Mouse (Mus musculus): Measurements from ENCODE around the gene Hivep3.

Hivep3 gene

GRCm38 (mm10) chr4:119867132-119867531 is 133.5 kb downstream of the Hivep3 start:
- intact Hi-C loops (cut with DNase I), result no loop called here

GRCm38 (mm10) chr4:119870411-119870810 is 136.8 kb downstream of the Hivep3 start:
- intact Hi-C loops (cut with DNase I), result no loop called here

GRCm38 (mm10) chr4:119871441-119871840 is 137.9 kb downstream of the Hivep3 start:
- intact Hi-C loops (cut with DNase I), result no loop called here

GRCm38 (mm10) chr4:119871861-119872582 is 138.4 kb downstream of the Hivep3 start:
- intact Hi-C loops (cut with DNase I), result no loop called here

- intact Hi-C loops (cut with DNase I), result no loop called here
These were observed 140.4 kb downstream of the Hivep3 start for GRCm38 (mm10) chr4:119873935-119874334.

- intact Hi-C loops (cut with DNase I), result no loop called here
These were observed 142.0 kb downstream of the Hivep3 start for GRCm38 (mm10) chr4:119875592-119875991.

- intact Hi-C loops (cut with DNase I), result no loop called here
These were observed 143.1 kb downstream of the Hivep3 start for GRCm38 (mm10) chr4:119876535-119877160.

- intact Hi-C loops (cut with DNase I), result no loop called here
These were observed 144.6 kb downstream of the Hivep3 start for GRCm38 (mm10) chr4:119878218-119878617.

- intact Hi-C loops (cut with DNase I), result no loop called here
These were observed 146.1 kb downstream of the Hivep3 start for GRCm38 (mm10) chr4:119879671-119880070.

GRCm38 (mm10) chr4:119880270-119880669 is 146.7 kb downstream of the Hivep3 start:
- intact Hi-C loops (cut with DNase I), result no loop called here

- intact Hi-C loops (cut with DNase I), result no loop called here
These were observed 147.7 kb downstream of the Hivep3 start for GRCm38 (mm10) chr4:119881292-119881691.

- intact Hi-C loops (cut with DNase I), result no loop called here
These were observed 148.8 kb downstream of the Hivep3 start for GRCm38 (mm10) chr4:119882401-119882800.

GRCm38 (mm10) chr4:119882814-119883213 is 149.2 kb downstream of the Hivep3 start:
- intact Hi-C loops (cut with DNase I), result no loop called here

GRCm38 (mm10) chr4:119886621-119887020 is 153.0 kb downstream of the Hivep3 start:
- intact Hi-C loops (cut with DNase I), result no loop called here

GRCm38 (mm10) chr4:119887523-119888177 is 154.1 kb downstream of the Hivep3 start:
- intact Hi-C loops (cut with DNase I), result no loop called here

GRCm38 (mm10) chr4:119889760-119890159 is 156.2 kb downstream of the Hivep3 start:
- intact Hi-C loops (cut with DNase I), result no loop called here

- intact Hi-C loops (cut with DNase I), result no loop called here
These were observed 159.7 kb downstream of the Hivep3 start for GRCm38 (mm10) chr4:119893255-119893779.

GRCm38 (mm10) chr4:119894797-119895458 is 161.3 kb downstream of the Hivep3 start:
- intact Hi-C loops (cut with DNase I), result no loop called here

- intact Hi-C loops (cut with DNase I), result no loop called here
These were observed 161.9 kb downstream of the Hivep3 start for GRCm38 (mm10) chr4:119895504-119895903.

- intact Hi-C loops (cut with DNase I), result no loop called here
These were observed 163.0 kb downstream of the Hivep3 start for GRCm38 (mm10) chr4:119896572-119896971.

- intact Hi-C loops (cut with DNase I), result no loop called here
These were observed 163.7 kb downstream of the Hivep3 start for GRCm38 (mm10) chr4:119897054-119897855.
